Mouse (Mus musculus) liver, embryonic 14.5 days (tissue): ENCODE results near the gene Dcps. TPM values are rescaled to one million over a fixed set of nuclear protein-coding genes. Genes with fewer than 3 reads are reported as not detected.
A peak's percentile ranks its signal among the peaks of the same experiment; 100 is the strongest.

Experiments used
- ATAC-seq: fragments of 200-750 bp; cut with Nextera tagmentation; 2 replicates; pipeline ENCODE4 v1.8.0; 2017; ENCODE audit warnings: moderate number of reproducible peaks, mild to moderate bottlenecking, moderate library complexity; ENCODE audit not compliant: insufficient read depth
- DNase-seq, 3 experiments: peaks; one replicate each; pipeline ENCODE4 v3.0.0-alpha.2; 2012 to 2013; ENCODE audit warnings: low read depth in 3 of 3, low spot score in 3 of 3
- H3K27ac ChIP-seq: fragments of 300-500 bp; sonication (generic); 2 replicates; pipeline ENCODE4 v1.5.1; 2014; ENCODE audit warnings: moderate library complexity, mild to moderate bottlenecking, control low read depth, inconsistent platforms
- H3K27me3 ChIP-seq: fragments of 300-500 bp; sonication (generic); 2 replicates; pipeline ENCODE4 v1.6.1; 2014; ENCODE audit warnings: mild to moderate bottlenecking, low read length, moderate library complexity; ENCODE audit not compliant: control insufficient read depth, insufficient read depth
- H3K36me3 ChIP-seq: fragments of 300-500 bp; sonication (generic); replicated peaks from 2 replicates; pipeline ENCODE4 v1.6.1; 2014; ENCODE audit warnings: low read depth; ENCODE audit not compliant: control insufficient read depth, insufficient read depth
- H3K4me1 ChIP-seq, 2 experiments: fragments of 200-500 bp in 1 of 2; fragments of 300-500 bp in 1 of 2; sonication (generic) in 1 of 2; replicated peaks; 2 replicates each; pipeline ENCODE4 v1.6.1; 2012 to 2014; ENCODE audit warnings: antibody characterized with exemption in 1 of 2, inconsistent platforms in 1 of 2, low read length in 1 of 2; ENCODE audit not compliant: control insufficient read depth in 2 of 2, insufficient read depth in 2 of 2
- H3K4me2 ChIP-seq: fragments of 300-500 bp; sonication (generic); 2 replicates; pipeline ENCODE4 v1.6.1; 2014; ENCODE audit warnings: low read depth, mild to moderate bottlenecking, control low read depth, moderate library complexity
- H3K4me3 ChIP-seq, 2 experiments: fragments of 200-500 bp in 1 of 2; fragments of 300-500 bp in 1 of 2; sonication (generic) in 1 of 2; 2 replicates each; pipeline ENCODE4 v1.5.1; 2012 to 2014; ENCODE audit warnings: low read depth in 2 of 2, low read length in 2 of 2, mild to moderate bottlenecking in 2 of 2, control low read depth in 1 of 2, inconsistent platforms in 1 of 2, moderate library complexity in 1 of 2; ENCODE audit not compliant: insufficient read depth in 1 of 2
- H3K9ac ChIP-seq: fragments of 300-500 bp; sonication (generic); replicated peaks from 2 replicates; pipeline ENCODE4 v1.6.1; 2014; ENCODE audit warnings: mild to moderate bottlenecking, control low read depth, moderate library complexity
- H3K9me3 ChIP-seq: fragments of 300-500 bp; sonication (generic); 2 replicates; pipeline ENCODE4 v1.6.1; 2016; ENCODE audit warnings: low read length, mixed read lengths; ENCODE audit not compliant: control insufficient read depth
- CTCF ChIP-seq: IDR thresholded peaks from 2 replicates; pipeline ENCODE4 v1.5.1; 2016; ENCODE audit warnings: antibody characterized with exemption, low read depth, control low read depth
- EP300 ChIP-seq: IDR thresholded peaks from 2 replicates; pipeline ENCODE4 v1.6.1; 2016; ENCODE audit warnings: antibody characterized with exemption, low read depth
- WGBS: fragments of 180-500 bp; shearing (Covaris S2); extraction: QIAGEN DNeasy Blood & Tissue Kit; methylation state at CpG from one replicate; pipeline ENCODE4 v1.1.7; 2014; ENCODE audit not compliant: insufficient replicate concordance; 5-methylcytosine and 5-hydroxymethylcytosine counted together
- polyA plus RNA-seq, 2 experiments: library from polyadenylated mRNA; depleted of rRNA in 1 of 2; stranded (reverse) in 1 of 2; unstranded in 1 of 2; fragments of >200 nt; fragmentation: Nextera tagmentation in 1 of 2; extraction: Ambion mirVana in 1 of 2; gene quantifications; 2 replicates each; pipeline versions ENCODE4 v1.2.1 to v1.2.3; 2012 to 2014

Dcps gene
- polyA plus RNA-seq, 2 experiments: 36.5 to 48.0 TPM

DNA sequence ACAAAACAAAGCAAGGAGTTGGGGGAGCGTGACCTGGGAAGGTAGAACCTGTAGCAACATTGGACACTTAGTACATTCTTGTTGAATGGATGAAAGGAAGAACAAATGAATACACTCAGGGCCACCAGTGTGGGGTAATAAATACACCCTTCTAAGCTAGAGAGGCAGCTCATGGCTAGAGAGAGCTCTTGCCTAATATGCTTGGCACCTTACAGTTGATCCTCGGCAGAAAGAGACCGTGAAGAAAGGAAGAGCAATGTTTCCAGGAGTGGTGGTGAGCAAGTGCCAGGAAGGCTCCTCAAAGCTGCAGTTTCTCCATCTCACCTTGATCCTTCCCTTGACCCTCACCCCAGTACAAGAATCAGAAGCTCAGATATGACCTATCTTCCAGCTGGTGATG is 47.3 kb downstream of the Dcps start:
- Histone ChIP-seq H3K4me2 (no peak overlapping the region), H3K4me1 (peaks cover 14 to 30% of the 10 kb centered on the region in 2 experiments), H3K4me3 (no peak overlapping the region), H3K9ac (no peak overlapping the region), H3K36me3 (peaks cover 31% of the 10 kb centered on the region), H3K27me3 (no peaks in the 10 kb centered on the region), H3K9me3 (no peaks in the 10 kb centered on the region), H3K27ac (no peak overlapping the region)
- WGBS: 86% methylated on average over 3 of the region's 3 CpGs
- DNase-seq: no peak
- no peak for ATAC-seq
- TF ChIP-seq EP300: no peak

GRCm38 (mm10) chr9:35127561-35127960 is 48.3 kb downstream of the Dcps start:
- H3K36me3 ChIP-seq: peaks cover 31% of the 10 kb centered on the region
- no peak for DNase-seq
- no peaks in the 10 kb centered on the region for H3K9me3 ChIP-seq
- TF ChIP-seq EP300: no peak
- TF ChIP-seq CTCF: no peak
- no peak overlapping the region for H3K9ac ChIP-seq
- H3K4me3 ChIP-seq: no peak overlapping the region
- no peak overlapping the region for H3K27ac ChIP-seq
- H3K27me3 ChIP-seq: no peaks in the 10 kb centered on the region
- H3K4me2 ChIP-seq: no peak overlapping the region
- peaks cover 24 to 40% of the 10 kb centered on the region in 2 experiments for H3K4me1 ChIP-seq
- ATAC-seq: no peak
- 88% methylated on average over 5 of the region's 5 CpGs for WGBS

DNA sequence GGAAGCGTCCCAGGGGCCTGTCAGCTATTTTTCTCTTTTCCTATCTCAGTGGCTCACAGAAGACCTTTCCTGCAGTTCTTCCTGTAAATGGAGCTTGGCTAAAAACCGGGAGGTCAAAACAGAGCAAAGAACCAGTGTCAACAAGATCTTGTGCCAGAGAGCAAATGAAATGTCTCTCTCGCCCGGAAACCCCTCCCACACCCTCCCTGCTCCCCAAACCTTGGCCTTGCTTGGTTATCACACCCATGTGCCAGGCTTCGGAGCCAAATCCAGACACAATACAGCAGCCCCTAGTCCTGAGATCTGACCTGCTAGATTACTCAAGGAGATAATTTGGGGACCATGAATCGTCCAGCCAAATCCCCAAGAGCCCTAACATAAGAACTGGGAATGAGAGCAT is 48.7 kb downstream of the Dcps start:
- 58% methylated on average over 6 of the region's 6 CpGs for WGBS
- peaks cover 28 to 44% of the 10 kb centered on the region in 2 experiments for H3K4me1 ChIP-seq
- TF ChIP-seq EP300 (no peak), CTCF (no peak)
- no peak overlapping the region for H3K27ac ChIP-seq
- no peak overlapping the region for H3K4me2 ChIP-seq
- no peak for DNase-seq
- peaks cover 31% of the 10 kb centered on the region for H3K36me3 ChIP-seq
- H3K9me3 ChIP-seq: no peaks in the 10 kb centered on the region
- ATAC-seq: no peak
- no peak overlapping the region for H3K4me3 ChIP-seq
- no peaks in the 10 kb centered on the region for H3K27me3 ChIP-seq
- no peak overlapping the region for H3K9ac ChIP-seq

- TF ChIP-seq CTCF: no peak
- no peak for TF ChIP-seq EP300
Observed at GRCm38 (mm10) chr9:35124678-35124955, 51.2 kb downstream of the Dcps start.

GRCm38 (mm10) chr9:35123804-35124677 is 51.8 kb downstream of the Dcps start:
- 17% methylated on average over 11 of the region's 11 CpGs for WGBS
- Histone ChIP-seq H3K27me3 (no peaks in the 10 kb centered on the region), H3K4me2 (peak overlapping the region; percentile 74), H3K9ac (peak overlapping the region; percentile 65), H3K36me3 (peaks cover 44% of the 10 kb centered on the region), H3K4me1 (peaks cover 57 to 68% of the 10 kb centered on the region in 2 experiments), H3K4me3 (no peak overlapping the region), H3K27ac (peak overlapping the region; percentile 98), H3K9me3 (no peaks in the 10 kb centered on the region)
- ATAC-seq (peak; percentile 59), DNase-seq (peak in 2 of 3 experiments; percentile 46 to 77)
- TF ChIP-seq CTCF: no peak

More at GRCm38 (mm10) chr9:35124678-35124955, 51.2 kb downstream of the Dcps start:
- peaks cover 51 to 66% of the 10 kb centered on the region in 2 experiments for H3K4me1 ChIP-seq
- H3K4me3 ChIP-seq: no peak overlapping the region
- H3K9ac ChIP-seq: no peak overlapping the region
- WGBS: 77% methylated on average over 8 of the region's 8 CpGs
- peaks cover 42% of the 10 kb centered on the region for H3K36me3 ChIP-seq
- H3K4me2 ChIP-seq: no peak overlapping the region
- no peak for ATAC-seq
- H3K9me3 ChIP-seq: no peaks in the 10 kb centered on the region
- H3K27me3 ChIP-seq: no peaks in the 10 kb centered on the region
- H3K27ac ChIP-seq: peak overlapping the region; percentile 39
- no peak for DNase-seq
